Mouse (Mus musculus): ENCODE measurements around the gene Pum3. TPM values are rescaled to one million over a fixed set of nuclear protein-coding genes. Genes with fewer than 3 reads are reported as not detected.

Pum3 gene
- polyA plus RNA-seq, 1 experiment from 2014 or later, result 67.0 TPM

DNA sequence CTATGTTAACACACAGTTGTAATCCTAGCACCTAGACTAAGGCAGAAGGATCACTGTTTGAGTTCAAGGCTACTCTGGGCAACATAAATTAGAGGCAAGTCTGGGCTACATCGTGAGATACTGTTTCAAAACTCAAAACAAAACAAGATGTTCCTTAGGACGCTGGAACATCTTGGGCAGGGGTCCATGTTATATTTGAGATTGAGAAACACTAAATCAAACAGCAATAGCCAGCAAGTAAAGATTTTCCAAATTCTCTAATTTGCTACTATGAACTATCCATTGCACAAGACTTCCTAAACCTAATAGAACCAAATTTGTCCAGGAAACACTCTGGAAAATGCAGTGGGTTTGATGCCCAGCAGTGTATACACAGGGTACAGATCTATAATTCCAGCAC, 1.8 kb downstream of the Pum3 start:
- Histone ChIP-seq H3K36me3 (ENCODE audit: control insufficient read depth, insufficient read depth, low read length) (peaks cover 13% of the 10 kb centered on the region), H3K4me1 (replicated peaks; ENCODE audit: control insufficient read depth, insufficient read depth, low read length) (peaks cover 14% of the 10 kb centered on the region), H3K9ac (ENCODE audit: low read length) (no peak overlapping the region), H3K27ac (ENCODE audit: low read length) (no peak overlapping the region), H3K27me3 (ENCODE audit: control insufficient read depth, insufficient read depth, low read depth, low read length) (no peaks in the 10 kb centered on the region), H3K9me3 (ENCODE audit: control insufficient read depth, low read length) (no peaks in the 10 kb centered on the region), H3K4me3 (ENCODE audit: low read length) (no peak overlapping the region), H3K4me2 (ENCODE audit: low read depth, low read length) (no peak overlapping the region)
- WGBS, result 59% methylated on average over 2 of the region's 2 CpGs
- no peak for ATAC-seq (ENCODE audit: low read depth)

DNA sequence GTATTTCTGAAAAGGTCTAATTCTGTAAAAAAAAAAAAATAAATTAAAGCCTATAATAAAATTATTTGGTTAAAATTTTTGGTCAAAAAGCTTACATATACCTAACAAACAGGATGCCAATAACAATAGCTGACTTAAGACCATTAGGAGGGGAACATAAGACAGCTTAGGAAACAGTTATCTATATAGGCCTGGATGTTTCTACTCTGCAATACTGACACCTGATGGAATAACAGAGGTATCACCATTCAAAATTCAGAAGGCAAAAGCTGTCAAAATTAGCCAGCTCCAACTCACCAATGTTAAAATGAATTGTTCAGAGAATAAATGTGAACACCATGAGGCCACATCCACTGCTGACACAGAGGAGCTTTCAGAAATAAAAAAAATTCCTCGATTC, 3.2 kb downstream of the Pum3 start:
- ATAC-seq (ENCODE audit: low read depth), result no peak
- H3K4me1 ChIP-seq (replicated peaks; ENCODE audit: control insufficient read depth, insufficient read depth, low read length), result peaks cover 14% of the 10 kb centered on the region
- H3K9me3 ChIP-seq (ENCODE audit: control insufficient read depth, low read length), result no peaks in the 10 kb centered on the region
- H3K27ac ChIP-seq (ENCODE audit: low read length), result no peak overlapping the region
- peaks cover 20% of the 10 kb centered on the region for H3K36me3 ChIP-seq (ENCODE audit: control insufficient read depth, insufficient read depth, low read length)
- H3K4me2 ChIP-seq (ENCODE audit: low read depth, low read length), result no peak overlapping the region
- H3K9ac ChIP-seq (ENCODE audit: low read length), result no peak overlapping the region
- H3K27me3 ChIP-seq (ENCODE audit: control insufficient read depth, insufficient read depth, low read depth, low read length), result no peaks in the 10 kb centered on the region
- WGBS, result 72% methylated on average over 1 of the region's 1 CpGs
- no peak overlapping the region for H3K4me3 ChIP-seq (ENCODE audit: low read length)

GRCm38 (mm10) chr19:27425656-27426055, 4.0 kb downstream of the Pum3 start:
- no peak overlapping the region for H3K4me2 ChIP-seq (ENCODE audit: low read depth, low read length)
- H3K36me3 ChIP-seq (ENCODE audit: control insufficient read depth, insufficient read depth, low read length), result peaks cover 26% of the 10 kb centered on the region
- WGBS, result 54% methylated on average over 7 of the region's 7 CpGs
- no peaks in the 10 kb centered on the region for H3K27me3 ChIP-seq (ENCODE audit: control insufficient read depth, insufficient read depth, low read depth, low read length)
- H3K9me3 ChIP-seq (ENCODE audit: control insufficient read depth, low read length), result no peaks in the 10 kb centered on the region
- no peak for ATAC-seq (ENCODE audit: low read depth)
- H3K4me3 ChIP-seq (ENCODE audit: low read length), result no peak overlapping the region
- H3K9ac ChIP-seq (ENCODE audit: low read length), result no peak overlapping the region
- H3K4me1 ChIP-seq (replicated peaks; ENCODE audit: control insufficient read depth, insufficient read depth, low read length), result peaks cover 8% of the 10 kb centered on the region
- no peak overlapping the region for H3K27ac ChIP-seq (ENCODE audit: low read length)

GRCm38 (mm10) chr19:27417375-27417774, 12.2 kb downstream of the Pum3 start:
- WGBS, result 87% methylated on average over 4 of the region's 4 CpGs
- Histone ChIP-seq H3K27me3 (ENCODE audit: control insufficient read depth, insufficient read depth, low read depth, low read length) (no peaks in the 10 kb centered on the region), H3K9me3 (ENCODE audit: control insufficient read depth, low read length) (no peaks in the 10 kb centered on the region), H3K4me3 (ENCODE audit: low read length) (no peak overlapping the region), H3K4me1 (replicated peaks; ENCODE audit: control insufficient read depth, insufficient read depth, low read length) (no peaks in the 10 kb centered on the region), H3K27ac (ENCODE audit: low read length) (no peak overlapping the region), H3K9ac (ENCODE audit: low read length) (no peak overlapping the region), H3K36me3 (ENCODE audit: control insufficient read depth, insufficient read depth, low read length) (peaks cover 27% of the 10 kb centered on the region), H3K4me2 (ENCODE audit: low read depth, low read length) (no peak overlapping the region)
- no peak for ATAC-seq (ENCODE audit: low read depth)

DNA sequence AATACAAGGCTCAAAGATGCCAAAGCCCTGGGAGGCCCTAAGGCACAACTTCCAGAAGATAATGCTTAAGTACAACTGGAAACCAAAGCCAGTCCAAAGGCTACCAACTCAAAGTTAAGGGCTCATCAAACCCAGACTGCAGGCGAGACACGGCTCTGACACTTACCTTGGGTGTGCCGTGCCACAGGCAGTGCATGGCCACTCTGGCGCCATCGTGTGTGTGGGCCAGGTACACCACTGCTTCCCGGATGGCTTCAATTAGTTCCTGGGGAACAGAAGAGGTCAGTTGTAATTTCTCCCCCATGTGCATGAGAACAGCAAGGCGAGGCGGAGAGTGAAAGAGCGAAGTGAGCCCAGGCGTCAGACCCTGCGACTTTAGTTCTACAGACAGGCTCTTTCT, 13.1 kb downstream of the Pum3 start:
- Histone ChIP-seq H3K4me1 (replicated peaks; ENCODE audit: control insufficient read depth, insufficient read depth, low read length) (no peaks in the 10 kb centered on the region), H3K9me3 (ENCODE audit: control insufficient read depth, low read length) (no peaks in the 10 kb centered on the region), H3K27ac (ENCODE audit: low read length) (no peak overlapping the region), H3K36me3 (ENCODE audit: control insufficient read depth, insufficient read depth, low read length) (peaks cover 25% of the 10 kb centered on the region), H3K4me3 (ENCODE audit: low read length) (no peak overlapping the region), H3K27me3 (ENCODE audit: control insufficient read depth, insufficient read depth, low read depth, low read length) (no peaks in the 10 kb centered on the region), H3K4me2 (ENCODE audit: low read depth, low read length) (no peak overlapping the region), H3K9ac (ENCODE audit: low read length) (no peak overlapping the region)
- no peak for ATAC-seq (ENCODE audit: low read depth)
- 64% methylated on average over 11 of the region's 11 CpGs for WGBS

DNA sequence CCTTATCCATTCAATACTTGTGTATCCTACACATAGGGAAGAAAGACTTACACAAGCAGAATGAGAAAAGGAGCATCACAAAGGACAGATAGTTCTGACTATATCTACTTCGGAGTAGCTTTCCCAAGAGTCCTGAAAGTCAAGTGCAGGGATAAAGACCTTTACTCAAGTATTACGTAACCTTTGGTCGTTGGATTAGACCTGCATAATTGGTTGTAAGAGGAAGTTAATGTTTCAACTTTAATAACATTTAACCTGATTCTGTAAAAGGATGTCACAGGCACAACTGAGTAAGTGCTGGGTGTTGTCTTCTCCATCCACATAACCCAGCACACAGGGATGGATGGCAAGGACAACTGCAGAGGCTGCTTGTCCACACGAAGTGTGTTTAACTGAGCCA, 18.3 kb downstream of the Pum3 start:
- no peak for ATAC-seq (ENCODE audit: low read depth)
- Histone ChIP-seq H3K9me3 (ENCODE audit: control insufficient read depth, low read length) (no peaks in the 10 kb centered on the region), H3K27me3 (ENCODE audit: control insufficient read depth, insufficient read depth, low read depth, low read length) (no peaks in the 10 kb centered on the region), H3K36me3 (ENCODE audit: control insufficient read depth, insufficient read depth, low read length) (peaks cover 12% of the 10 kb centered on the region), H3K9ac (ENCODE audit: low read length) (no peak overlapping the region), H3K4me2 (ENCODE audit: low read depth, low read length) (no peak overlapping the region), H3K27ac (ENCODE audit: low read length) (0 out of 2 replicates have a peak overlapping the region, but pooled peaks have one; percentile 37), H3K4me1 (replicated peaks; ENCODE audit: control insufficient read depth, insufficient read depth, low read length) (peaks cover 2% of the 10 kb centered on the region; the same call in 1 of the 2 replicates), H3K4me3 (ENCODE audit: low read length) (no peak overlapping the region)
- WGBS, result 78% methylated on average over 4 of the region's 4 CpGs

GRCm38 (mm10) chr19:27410751-27411150, 18.9 kb downstream of the Pum3 start:
- 68% methylated on average over 4 of the region's 4 CpGs for WGBS
- Histone ChIP-seq H3K27ac (ENCODE audit: low read length) (peak overlapping the region; percentile 37; the same call in 1 of the 2 replicates), H3K4me2 (ENCODE audit: low read depth, low read length) (no peak overlapping the region), H3K4me1 (replicated peaks; ENCODE audit: control insufficient read depth, insufficient read depth, low read length) (peaks cover 2% of the 10 kb centered on the region; the same call in 1 of the 2 replicates), H3K9me3 (ENCODE audit: control insufficient read depth, low read length) (no peaks in the 10 kb centered on the region), H3K27me3 (ENCODE audit: control insufficient read depth, insufficient read depth, low read depth, low read length) (no peaks in the 10 kb centered on the region), H3K9ac (ENCODE audit: low read length) (no peak overlapping the region), H3K36me3 (ENCODE audit: control insufficient read depth, insufficient read depth, low read length) (peaks cover 8% of the 10 kb centered on the region), H3K4me3 (ENCODE audit: low read length) (no peak overlapping the region)
- ATAC-seq (ENCODE audit: low read depth), result peak; percentile 62

GRCm38 (mm10) chr19:27409782-27410181, 19.8 kb downstream of the Pum3 start:
- Histone ChIP-seq H3K36me3 (ENCODE audit: control insufficient read depth, insufficient read depth, low read length) (peaks cover 8% of the 10 kb centered on the region), H3K4me2 (ENCODE audit: low read depth, low read length) (no peak overlapping the region), H3K9ac (ENCODE audit: low read length) (no peak overlapping the region), H3K9me3 (ENCODE audit: control insufficient read depth, low read length) (no peaks in the 10 kb centered on the region), H3K4me3 (ENCODE audit: low read length) (no peak overlapping the region), H3K27ac (ENCODE audit: low read length) (no peak overlapping the region), H3K27me3 (ENCODE audit: control insufficient read depth, insufficient read depth, low read depth, low read length) (no peaks in the 10 kb centered on the region), H3K4me1 (replicated peaks; ENCODE audit: control insufficient read depth, insufficient read depth, low read length) (peaks cover 2% of the 10 kb centered on the region; the same call in 1 of the 2 replicates)
- ATAC-seq (ENCODE audit: low read depth), result no peak

- H3K36me3 ChIP-seq (ENCODE audit: control insufficient read depth, insufficient read depth, low read length), result peaks cover 8% of the 10 kb centered on the region
- peaks cover 2% of the 10 kb centered on the region; the same call in 1 of the 2 replicates for H3K4me1 ChIP-seq (replicated peaks; ENCODE audit: control insufficient read depth, insufficient read depth, low read length)
- no peaks in the 10 kb centered on the region for H3K9me3 ChIP-seq (ENCODE audit: control insufficient read depth, low read length)
- no peak for ATAC-seq (ENCODE audit: low read depth)
- H3K27ac ChIP-seq (ENCODE audit: low read length), result no peak overlapping the region
- H3K9ac ChIP-seq (ENCODE audit: low read length), result no peak overlapping the region
- no peak overlapping the region for H3K4me2 ChIP-seq (ENCODE audit: low read depth, low read length)
- 95% methylated on average over 4 of the region's 4 CpGs for WGBS
- no peak overlapping the region for H3K4me3 ChIP-seq (ENCODE audit: low read length)
- no peaks in the 10 kb centered on the region for H3K27me3 ChIP-seq (ENCODE audit: control insufficient read depth, insufficient read depth, low read depth, low read length)
Observed at GRCm38 (mm10) chr19:27409196-27409595, 20.4 kb downstream of the Pum3 start.

DNA sequence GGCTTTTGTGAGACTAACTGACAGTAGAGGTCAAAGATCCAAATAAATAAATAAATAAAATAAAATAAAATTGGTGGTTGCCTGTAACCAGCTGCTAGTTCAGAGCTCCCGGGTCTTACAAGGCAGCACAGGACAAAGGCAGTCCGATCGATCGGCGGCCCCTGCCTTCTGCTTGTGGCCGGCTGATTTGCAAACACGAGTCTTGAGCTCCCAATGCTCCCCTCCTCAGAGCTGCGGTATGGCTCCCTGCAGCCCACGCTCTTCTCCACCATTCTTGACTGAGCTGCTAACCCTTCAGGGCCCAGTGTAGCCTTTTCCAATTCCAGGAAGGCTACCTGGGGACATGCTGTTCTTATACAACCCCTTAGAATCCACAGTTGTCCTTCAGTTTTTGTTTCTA, 31.8 kb downstream of the Pum3 start:
- H3K9me3 ChIP-seq (ENCODE audit: control insufficient read depth, low read length), result no peaks in the 10 kb centered on the region
- ATAC-seq (ENCODE audit: low read depth), result no peak
- no peak overlapping the region for H3K4me3 ChIP-seq (ENCODE audit: low read length)
- H3K4me2 ChIP-seq (ENCODE audit: low read depth, low read length), result no peak overlapping the region
- no peak overlapping the region for H3K27ac ChIP-seq (ENCODE audit: low read length)
- no peaks in the 10 kb centered on the region for H3K4me1 ChIP-seq (replicated peaks; ENCODE audit: control insufficient read depth, insufficient read depth, low read length)
- H3K36me3 ChIP-seq (ENCODE audit: control insufficient read depth, insufficient read depth, low read length), result peaks cover 43% of the 10 kb centered on the region
- no peaks in the 10 kb centered on the region for H3K27me3 ChIP-seq (ENCODE audit: control insufficient read depth, insufficient read depth, low read depth, low read length)
- 88% methylated on average over 9 of the region's 9 CpGs for WGBS
- no peak overlapping the region for H3K9ac ChIP-seq (ENCODE audit: low read length)

Measured in lung, embryonic 16.5 days (tissue).